Mouse (Mus musculus) embryonic fibroblast, embryonic 13.5 days (primary cell): ENCODE measurements around the gene Map3k21. TPM values are rescaled to one million over a fixed set of nuclear protein-coding genes. Genes with fewer than 3 reads are reported as not detected.

ENCODE experiments used
- H3K27ac ChIP-seq: 2 replicates; pipeline ENCODE4 v1.5.1; 2012; ENCODE audit warnings: low read length, control low read depth, inconsistent platforms; ENCODE audit not compliant: insufficient read depth
- H3K4me1 ChIP-seq: 2 replicates; pipeline ENCODE4 v1.6.1; 2011; ENCODE audit warnings: low read length; ENCODE audit not compliant: control insufficient read depth, insufficient read depth
- H3K4me3 ChIP-seq: 2 replicates; pipeline ENCODE4 v1.5.1; 2011; ENCODE audit warnings: mild to moderate bottlenecking, control low read depth, low read length; ENCODE audit not compliant: insufficient read depth
- CTCF ChIP-seq: IDR thresholded peaks from 2 replicates; pipeline ENCODE4 v1.5.1; 2011; ENCODE audit warnings: mild to moderate bottlenecking, control low read depth, low read length, moderate library complexity, borderline replicate concordance; ENCODE audit not compliant: insufficient read depth
- POLR2A ChIP-seq: IDR thresholded peaks from 2 replicates; pipeline ENCODE4 v1.6.1; 2011; ENCODE audit warnings: low read depth, mild to moderate bottlenecking, control low read depth, low read length, moderate library complexity
- polyA plus RNA-seq: library from polyadenylated mRNA; stranded (reverse); fragments of >200 nt; gene quantifications from 2 replicates; pipeline ENCODE4 v1.2.4, GENCODE M21; 2011; ENCODE audit warnings: low read depth; ENCODE audit not compliant: missing spikeins, insufficient read length

Gene Map3k21
- polyA plus RNA-seq, 1 experiment: not detected

DNA sequence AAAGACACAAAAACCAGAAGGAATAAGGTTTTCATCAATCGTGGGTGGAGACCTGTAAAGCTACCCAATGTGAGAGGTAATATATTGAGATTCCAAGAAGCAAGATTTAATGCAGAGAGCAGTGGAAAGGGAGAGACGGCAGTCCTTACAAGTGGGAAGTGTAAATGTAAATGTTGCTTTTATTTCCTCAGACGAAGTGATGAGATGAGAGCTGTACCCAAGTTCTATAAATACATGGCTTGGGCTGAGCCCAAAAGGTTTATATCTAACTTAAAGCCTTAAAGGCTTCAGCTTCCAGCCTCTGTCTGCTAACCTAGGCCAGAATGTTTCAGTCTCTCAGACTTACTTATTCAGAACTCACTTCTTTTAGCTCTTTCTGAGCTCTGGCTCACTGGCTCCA, 20.3 kb upstream of the Map3k21 start:
- Histone ChIP-seq H3K4me1 (no peaks in the 10 kb centered on the region), H3K4me3 (no peak overlapping the region), H3K27ac (no peak overlapping the region)
- TF ChIP-seq CTCF: no peak

DNA sequence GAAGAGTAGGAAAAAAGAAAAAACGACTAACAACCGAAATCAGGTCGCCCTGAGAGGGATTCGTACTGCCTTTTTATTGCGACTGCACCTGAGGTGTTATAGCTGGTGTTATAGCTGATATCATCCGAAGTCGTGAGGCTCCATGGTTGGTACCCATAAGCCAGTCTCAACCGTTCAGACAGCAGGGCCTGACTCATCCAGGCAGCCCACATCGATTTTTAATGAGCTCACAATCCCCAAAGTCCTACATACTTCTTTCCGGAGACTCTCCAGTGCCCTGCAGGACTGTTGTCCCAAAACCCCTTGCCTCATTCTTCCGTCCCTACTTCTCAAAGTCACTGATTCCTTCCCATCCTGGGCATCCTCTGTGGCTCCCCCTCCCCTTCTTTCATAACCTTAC, 12.9 kb upstream of the Map3k21 start:
- TF ChIP-seq CTCF: no peak
- TF ChIP-seq POLR2A: no peak
- H3K4me3 ChIP-seq: no peak overlapping the region
- H3K4me1 ChIP-seq: no peaks in the 10 kb centered on the region
- H3K27ac ChIP-seq: no peak overlapping the region

DNA sequence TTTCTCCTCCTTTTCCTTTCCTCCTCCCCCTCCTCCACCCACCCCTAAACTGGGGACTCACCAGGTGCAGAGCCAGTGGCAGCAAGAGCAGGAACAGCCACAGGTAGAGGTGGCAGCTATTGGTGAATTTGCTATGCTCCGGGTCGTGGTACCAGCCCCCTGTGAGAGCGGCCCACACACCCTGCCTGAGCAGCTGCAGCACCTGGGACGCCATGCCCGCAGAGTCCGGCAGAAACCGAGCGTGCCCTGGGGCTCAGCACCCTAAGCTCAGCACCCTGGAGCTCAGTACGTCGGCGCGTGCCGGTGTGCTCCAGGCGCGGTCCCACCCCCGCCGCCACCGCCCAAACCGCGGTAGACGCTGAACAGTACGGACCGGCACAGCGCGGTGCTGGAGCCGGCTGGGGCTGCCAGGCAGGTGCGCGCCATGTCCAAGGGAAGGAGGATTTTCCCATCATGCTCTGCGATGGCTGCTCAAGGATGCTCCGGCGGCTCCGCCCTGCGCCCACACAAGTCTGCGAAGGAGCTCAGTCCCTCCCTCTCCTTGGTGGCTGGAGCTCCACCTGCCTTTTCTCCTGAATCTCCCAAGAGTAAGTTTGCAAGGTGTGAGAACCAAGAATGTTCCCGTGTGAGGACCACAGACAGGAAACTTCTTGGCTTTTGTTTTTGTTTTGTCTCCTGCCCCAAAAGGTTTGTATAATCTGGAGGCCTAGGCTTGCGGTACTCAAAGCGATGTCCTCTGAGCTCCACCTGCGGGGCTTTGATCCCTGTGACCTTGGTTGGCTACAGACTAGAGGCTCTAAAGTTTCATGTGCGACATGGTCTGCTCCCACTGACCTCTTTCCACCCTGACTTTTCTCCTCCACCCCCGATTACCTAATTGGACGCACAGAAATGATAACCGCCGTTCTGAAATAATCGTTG, 12.1 kb upstream of the Map3k21 start, which contains the start of gene Pcnx2:
Gene Pcnx2 (minus strand): TSS at position 450 of the 921 bp plus-strand sequence.
- Histone ChIP-seq H3K4me3 (no peak within 1 kb of the TSS), H3K4me1 (no peaks in the 10 kb centered on the region), H3K27ac (no peak within 1 kb of the TSS)
- no peak for TF ChIP-seq POLR2A
- no peak for TF ChIP-seq CTCF

DNA sequence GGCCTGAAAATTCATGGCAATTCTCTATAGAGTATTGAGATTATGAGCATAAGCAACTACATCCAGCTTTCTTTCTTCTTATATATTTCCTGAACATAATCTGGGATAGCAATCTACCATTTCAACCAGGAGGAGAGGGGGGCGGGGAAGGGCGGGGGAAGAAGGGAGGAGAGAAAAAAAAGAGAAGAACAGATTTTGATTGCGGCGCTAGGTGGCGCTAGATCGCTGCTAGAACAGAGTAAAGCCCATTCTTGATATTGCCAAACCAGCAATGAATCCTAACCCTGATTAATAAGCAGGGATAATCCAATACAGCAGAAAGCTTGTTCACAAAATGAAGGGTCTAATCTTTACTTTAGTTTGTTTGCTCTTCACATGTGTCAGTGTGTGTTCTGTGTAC, 11.4 kb upstream of the Map3k21 start:
- no peak overlapping the region for H3K27ac ChIP-seq
- no peak overlapping the region for H3K4me3 ChIP-seq
- TF ChIP-seq CTCF (peak; percentile 32; the same call in 1 of the 2 replicates), POLR2A (no peak)
- no peaks in the 10 kb centered on the region for H3K4me1 ChIP-seq

DNA sequence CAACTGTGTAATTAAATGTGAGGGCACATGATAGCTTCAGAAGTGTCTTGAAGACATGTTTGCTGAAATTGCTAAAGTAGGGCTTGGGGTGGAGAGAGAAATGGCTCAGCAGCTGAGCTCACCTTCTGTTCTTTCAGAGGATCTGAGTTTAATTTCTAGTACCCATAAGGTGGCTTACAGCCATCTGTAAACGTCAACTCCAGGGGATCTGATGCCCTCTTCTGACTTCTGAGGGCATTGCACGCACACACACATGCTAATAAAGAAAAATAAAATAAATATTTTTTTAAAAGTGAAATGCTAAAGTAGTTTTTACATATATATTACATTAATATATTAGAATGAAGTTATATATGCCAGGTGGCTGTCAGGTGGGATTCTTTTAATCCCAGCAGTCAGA, 9.1 kb upstream of the Map3k21 start:
- no peak for TF ChIP-seq POLR2A
- no peak for TF ChIP-seq CTCF
- Histone ChIP-seq H3K4me3 (no peak overlapping the region), H3K4me1 (no peaks in the 10 kb centered on the region), H3K27ac (no peak overlapping the region)

DNA sequence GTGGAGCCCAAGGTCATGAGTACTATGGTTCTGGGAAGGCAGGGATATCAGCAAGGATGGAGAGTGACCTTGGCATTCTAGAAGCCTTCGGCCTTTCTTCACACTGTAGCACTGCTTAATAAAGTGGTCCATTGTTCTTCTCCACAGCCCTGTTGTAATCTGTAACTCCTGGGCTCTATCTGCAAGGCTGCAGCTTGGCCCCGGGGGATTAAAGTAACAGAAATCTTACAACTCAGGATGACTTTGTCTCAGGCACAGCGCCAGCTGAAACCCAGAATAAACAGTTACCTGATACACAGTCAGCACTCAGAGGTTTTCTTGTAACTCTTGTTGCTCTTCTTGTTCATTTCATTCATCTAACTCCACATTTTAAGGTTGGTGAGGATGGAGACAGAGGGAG, 7.7 kb upstream of the Map3k21 start:
- no peak overlapping the region for H3K4me3 ChIP-seq
- H3K4me1 ChIP-seq: no peaks in the 10 kb centered on the region
- no peak overlapping the region for H3K27ac ChIP-seq
- TF ChIP-seq CTCF: no peak
- no peak for TF ChIP-seq POLR2A

DNA sequence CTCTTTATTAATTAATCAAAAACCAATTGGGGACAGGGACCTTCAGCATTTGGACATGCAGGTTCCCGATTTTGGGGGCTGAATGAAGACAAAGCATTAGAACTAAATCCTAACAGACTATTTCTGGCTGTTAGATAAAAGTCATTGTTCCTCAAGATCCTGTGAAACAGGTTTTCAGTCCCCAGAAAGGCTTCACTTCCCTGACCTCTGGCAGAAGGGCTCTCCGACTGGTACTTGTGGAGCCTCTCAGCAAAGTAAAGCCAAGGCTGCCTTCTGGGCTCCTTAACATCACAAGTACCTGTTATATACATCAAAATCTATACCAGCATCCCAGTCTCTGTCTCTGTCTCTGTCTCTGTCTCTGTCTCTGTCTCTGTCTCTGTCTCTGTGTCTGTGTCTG, 4.9 kb upstream of the Map3k21 start:
- no peaks in the 10 kb centered on the region for H3K4me1 ChIP-seq
- no peak overlapping the region for H3K4me3 ChIP-seq
- no peak for TF ChIP-seq CTCF
- no peak overlapping the region for H3K27ac ChIP-seq

DNA sequence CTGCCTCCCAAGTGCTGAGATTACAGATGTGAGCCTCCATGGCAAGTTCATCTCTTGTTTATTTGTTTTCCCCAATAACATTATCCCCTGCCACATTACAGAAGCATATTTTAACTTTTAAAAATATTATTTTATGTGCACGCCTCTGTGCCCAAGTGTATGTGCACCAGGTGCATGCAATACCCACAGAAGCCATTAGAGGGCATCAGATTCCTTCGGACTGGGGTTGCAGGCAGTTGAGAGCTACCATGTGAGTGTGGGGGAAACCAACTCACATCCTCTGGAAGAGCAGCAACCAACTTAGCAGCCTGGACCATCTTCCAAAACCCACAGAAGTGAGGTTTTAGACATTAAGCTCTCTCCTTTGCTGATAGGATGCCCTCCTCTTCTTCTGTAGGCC, 2.9 kb upstream of the Map3k21 start:
- Histone ChIP-seq H3K4me1 (no peaks in the 10 kb centered on the region), H3K4me3 (no peak overlapping the region), H3K27ac (no peak overlapping the region)
- TF ChIP-seq POLR2A (no peak), CTCF (no peak)

DNA sequence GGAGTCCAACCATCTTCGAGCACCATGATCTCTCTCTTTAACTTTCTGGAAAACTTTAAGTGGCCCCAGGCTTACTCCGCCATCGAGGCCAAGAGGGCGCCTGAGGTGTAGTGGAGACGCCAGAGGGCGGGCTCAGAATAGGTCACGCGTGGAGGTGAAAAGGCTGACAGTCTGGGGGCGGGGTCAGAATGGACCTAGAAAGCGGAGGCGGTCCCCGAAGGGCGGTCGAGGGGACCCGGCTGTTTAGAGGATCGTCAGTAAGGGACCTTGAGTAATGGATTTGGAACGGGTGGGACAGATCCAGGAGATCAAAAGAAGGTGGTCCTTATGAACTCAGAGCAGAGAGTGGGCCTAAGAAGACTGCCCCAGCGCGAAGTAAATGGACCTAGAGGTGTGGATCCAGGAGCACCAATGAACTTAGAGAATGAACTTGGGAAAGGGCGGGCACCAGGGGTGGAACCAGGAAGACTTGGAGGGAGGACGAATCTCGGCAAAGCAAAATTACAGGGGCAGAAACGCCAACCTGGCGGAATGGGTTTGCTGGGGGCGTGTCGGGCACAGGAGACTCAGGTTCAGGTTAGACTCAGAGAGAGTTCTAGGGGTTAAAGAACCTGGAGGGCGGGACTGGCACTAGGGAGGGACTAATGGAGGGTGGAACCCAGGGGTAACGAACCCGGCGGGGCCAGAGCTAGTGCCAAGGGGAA, 437 bp upstream of the Map3k21 start:
- TF ChIP-seq CTCF: no peak
- no peak for TF ChIP-seq POLR2A
- H3K27ac ChIP-seq: no peak overlapping the region
- peak overlapping the region; percentile 45 for H3K4me3 ChIP-seq
- no peaks in the 10 kb centered on the region for H3K4me1 ChIP-seq

DNA sequence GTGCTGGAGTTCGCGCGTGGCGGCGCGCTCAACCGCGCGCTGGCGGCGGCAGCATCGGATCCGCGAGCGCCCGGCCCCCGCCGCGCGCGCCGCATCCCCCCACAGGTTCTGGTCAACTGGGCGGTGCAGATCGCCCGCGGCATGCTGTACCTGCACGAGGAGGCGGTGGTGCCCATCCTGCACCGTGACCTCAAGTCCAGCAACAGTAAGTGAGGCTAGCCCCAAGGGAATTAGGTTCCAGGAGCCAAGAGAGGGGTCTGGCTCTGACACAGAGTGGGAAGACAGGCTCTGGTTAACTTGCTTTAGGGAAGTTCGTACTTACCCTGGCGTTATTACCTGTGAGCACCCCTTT, 955 bp downstream of the Map3k21 start:
- no peak overlapping the region for H3K27ac ChIP-seq
- TF ChIP-seq CTCF (no peak), POLR2A (no peak)
- peak overlapping the region; percentile 45; the same call in 1 of the 2 replicates for H3K4me3 ChIP-seq
- H3K4me1 ChIP-seq: no peaks in the 10 kb centered on the region
